Mouse (Mus musculus): ENCODE results near the gene Zfp846. TPM values are rescaled to one million over a fixed set of nuclear protein-coding genes. Genes with fewer than 3 reads are reported as not detected.

Gene Zfp846
- 16.5 and 21.6 TPM in 2 replicates for polyA plus RNA-seq (2014; fragmentation: Nextera tagmentation; extraction: Ambion mirVana)

- H3K27ac ChIP-seq (ENCODE audit: low read depth) = peak within 1 kb of the TSS; percentile 74
- H3K27me3 ChIP-seq (replicated peaks; ENCODE audit: control insufficient read depth, insufficient read depth, low read length) = peaks cover 14% of the 10 kb centered on the region
- H3K4me3 ChIP-seq (ENCODE audit: low read depth, low read length) = peak within 1 kb of the TSS; percentile 58
- peak within 1 kb of the TSS; percentile 54 for H3K4me2 ChIP-seq (ENCODE audit: low read length)
- H3K9ac ChIP-seq (ENCODE audit: low read length) = peak within 1 kb of the TSS; percentile 67
- no peaks in the 10 kb centered on the region for H3K4me1 ChIP-seq (replicated peaks; ENCODE audit: control insufficient read depth, insufficient read depth, low read length)
- 0% methylated on average over 30 of the region's 30 CpGs for WGBS
- H3K36me3 ChIP-seq (ENCODE audit: control insufficient read depth, insufficient read depth, low read length) = no peaks in the 10 kb centered on the region
- ATAC-seq (replicated peaks; ENCODE audit: low FRiP score, low TSS enrichment, low read depth) (peak; percentile 100), DNase-seq (ENCODE audit: low spot score) (peak; percentile 98)
- H3K9me3 ChIP-seq (ENCODE audit: control insufficient read depth, low read length) = no peaks in the 10 kb centered on the region
Measured at GRCm38 (mm10) chr9:20581175-20581634, at the start of gene Zfp846. Zfp846 (plus strand) TSS chr9:20581291.

- H3K4me1 ChIP-seq (replicated peaks; ENCODE audit: control insufficient read depth, insufficient read depth, low read length) = no peaks in the 10 kb centered on the region
- H3K27me3 ChIP-seq (replicated peaks; ENCODE audit: control insufficient read depth, insufficient read depth, low read length) = no peaks in the 10 kb centered on the region
- no peak overlapping the region for H3K4me2 ChIP-seq (ENCODE audit: low read length)
- no peak overlapping the region for H3K9ac ChIP-seq (ENCODE audit: low read length)
- no peak overlapping the region for H3K4me3 ChIP-seq (ENCODE audit: low read depth, low read length)
- DNase-seq (ENCODE audit: low spot score) (no peak), ATAC-seq (replicated peaks; ENCODE audit: low FRiP score, low TSS enrichment, low read depth) (no peak)
- 75% methylated on average over 8 of the region's 8 CpGs for WGBS
- no peaks in the 10 kb centered on the region for H3K9me3 ChIP-seq (ENCODE audit: control insufficient read depth, low read length)
- no peaks in the 10 kb centered on the region for H3K36me3 ChIP-seq (ENCODE audit: control insufficient read depth, insufficient read depth, low read length)
- H3K27ac ChIP-seq (ENCODE audit: low read depth) = no peak overlapping the region
Measured at GRCm38 (mm10) chr9:20534326-20534926, 46.7 kb upstream of the Zfp846 start.

- no peak overlapping the region for H3K4me2 ChIP-seq (ENCODE audit: low read length)
- no peaks in the 10 kb centered on the region for H3K4me1 ChIP-seq (replicated peaks; ENCODE audit: control insufficient read depth, insufficient read depth, low read length)
- no peak overlapping the region for H3K27ac ChIP-seq (ENCODE audit: low read depth)
- ATAC-seq (replicated peaks; ENCODE audit: low FRiP score, low TSS enrichment, low read depth) (no peak), DNase-seq (ENCODE audit: low spot score) (no peak)
- H3K4me3 ChIP-seq (ENCODE audit: low read depth, low read length) = no peak overlapping the region
- H3K9ac ChIP-seq (ENCODE audit: low read length) = no peak overlapping the region
- H3K27me3 ChIP-seq (replicated peaks; ENCODE audit: control insufficient read depth, insufficient read depth, low read length) = no peaks in the 10 kb centered on the region
- WGBS = 84% methylated on average over 2 of the region's 2 CpGs
- no peaks in the 10 kb centered on the region for H3K9me3 ChIP-seq (ENCODE audit: control insufficient read depth, low read length)
- no peaks in the 10 kb centered on the region for H3K36me3 ChIP-seq (ENCODE audit: control insufficient read depth, insufficient read depth, low read length)
Measured at GRCm38 (mm10) chr9:20536598-20536997, 44.5 kb upstream of the Zfp846 start.

- Histone ChIP-seq H3K4me3 (ENCODE audit: low read depth, low read length) (0 out of 2 replicates have a peak overlapping the region, but pooled peaks have one; percentile 44), H3K27me3 (replicated peaks; ENCODE audit: control insufficient read depth, insufficient read depth, low read length) (no peaks in the 10 kb centered on the region), H3K4me2 (ENCODE audit: low read length) (peak overlapping the region; percentile 88), H3K9ac (ENCODE audit: low read length) (no peak overlapping the region), H3K36me3 (ENCODE audit: control insufficient read depth, insufficient read depth, low read length) (no peaks in the 10 kb centered on the region), H3K27ac (ENCODE audit: low read depth) (no peak overlapping the region), H3K4me1 (replicated peaks; ENCODE audit: control insufficient read depth, insufficient read depth, low read length) (no peaks in the 10 kb centered on the region), H3K9me3 (ENCODE audit: control insufficient read depth, low read length) (no peaks in the 10 kb centered on the region)
- no peak for DNase-seq (ENCODE audit: low spot score)
- no peak for ATAC-seq (replicated peaks; ENCODE audit: low FRiP score, low TSS enrichment, low read depth)
- 27% methylated on average over 6 of the region's 6 CpGs for WGBS
Measured at GRCm38 (mm10) chr9:20543496-20543895, 37.6 kb upstream of the Zfp846 start.

- Histone ChIP-seq H3K36me3 (ENCODE audit: control insufficient read depth, insufficient read depth, low read length) (no peaks in the 10 kb centered on the region), H3K4me3 (ENCODE audit: low read depth, low read length) (peak overlapping the region; percentile 44), H3K9ac (ENCODE audit: low read length) (peak overlapping the region; percentile 56), H3K9me3 (ENCODE audit: control insufficient read depth, low read length) (no peaks in the 10 kb centered on the region), H3K4me2 (ENCODE audit: low read length) (peak overlapping the region; percentile 88), H3K27me3 (replicated peaks; ENCODE audit: control insufficient read depth, insufficient read depth, low read length) (no peaks in the 10 kb centered on the region), H3K4me1 (replicated peaks; ENCODE audit: control insufficient read depth, insufficient read depth, low read length) (no peaks in the 10 kb centered on the region), H3K27ac (ENCODE audit: low read depth) (peak overlapping the region; percentile 90)
- peak; percentile 94 for ATAC-seq (replicated peaks; ENCODE audit: low FRiP score, low TSS enrichment, low read depth)
- peak; percentile 97 for DNase-seq (ENCODE audit: low spot score)
- WGBS = 2% methylated on average over 43 of the region's 43 CpGs
Measured at GRCm38 (mm10) chr9:20544070-20544821, 36.8 kb upstream of the Zfp846 start.

- 18% methylated on average over 8 of the region's 8 CpGs for WGBS
- DNase-seq (ENCODE audit: low spot score) = peak; percentile 55
- peak overlapping the region; percentile 88 for H3K4me2 ChIP-seq (ENCODE audit: low read length)
Measured at GRCm38 (mm10) chr9:20545151-20545550, 35.9 kb upstream of the Zfp846 start.

GRCm38 (mm10) chr9:20551781-20552275, 29.3 kb upstream of the Zfp846 start:
- Histone ChIP-seq H3K27ac (ENCODE audit: low read depth) (no peak overlapping the region), H3K4me3 (ENCODE audit: low read depth, low read length) (no peak overlapping the region), H3K4me2 (ENCODE audit: low read length) (no peak overlapping the region), H3K36me3 (ENCODE audit: control insufficient read depth, insufficient read depth, low read length) (no peaks in the 10 kb centered on the region), H3K9ac (ENCODE audit: low read length) (no peak overlapping the region), H3K27me3 (replicated peaks; ENCODE audit: control insufficient read depth, insufficient read depth, low read length) (no peaks in the 10 kb centered on the region), H3K9me3 (ENCODE audit: control insufficient read depth, low read length) (no peaks in the 10 kb centered on the region), H3K4me1 (replicated peaks; ENCODE audit: control insufficient read depth, insufficient read depth, low read length) (no peaks in the 10 kb centered on the region)
- DNase-seq (ENCODE audit: low spot score) = no peak
- WGBS = 55% methylated on average over 5 of the region's 5 CpGs
- no peak for ATAC-seq (replicated peaks; ENCODE audit: low FRiP score, low TSS enrichment, low read depth)

More at GRCm38 (mm10) chr9:20545151-20545550, 35.9 kb upstream of the Zfp846 start:
- ATAC-seq (replicated peaks; ENCODE audit: low FRiP score, low TSS enrichment, low read depth) = no peak
- Histone ChIP-seq H3K27ac (ENCODE audit: low read depth) (peak overlapping the region; percentile 90), H3K36me3 (ENCODE audit: control insufficient read depth, insufficient read depth, low read length) (no peaks in the 10 kb centered on the region), H3K9me3 (ENCODE audit: control insufficient read depth, low read length) (no peaks in the 10 kb centered on the region), H3K9ac (ENCODE audit: low read length) (peak overlapping the region; percentile 56), H3K4me1 (replicated peaks; ENCODE audit: control insufficient read depth, insufficient read depth, low read length) (no peaks in the 10 kb centered on the region), H3K4me3 (ENCODE audit: low read depth, low read length) (peak overlapping the region; percentile 44), H3K27me3 (replicated peaks; ENCODE audit: control insufficient read depth, insufficient read depth, low read length) (no peaks in the 10 kb centered on the region)

- WGBS = 79% methylated on average over 1 of the region's 1 CpGs
- no peak overlapping the region for H3K9ac ChIP-seq (ENCODE audit: low read length)
- H3K27ac ChIP-seq (ENCODE audit: low read depth) = no peak overlapping the region
- H3K27me3 ChIP-seq (replicated peaks; ENCODE audit: control insufficient read depth, insufficient read depth, low read length) = no peaks in the 10 kb centered on the region
- ATAC-seq (replicated peaks; ENCODE audit: low FRiP score, low TSS enrichment, low read depth) (peak; percentile 37), DNase-seq (ENCODE audit: low spot score) (no peak)
- H3K4me2 ChIP-seq (ENCODE audit: low read length) = no peak overlapping the region
- no peaks in the 10 kb centered on the region for H3K4me1 ChIP-seq (replicated peaks; ENCODE audit: control insufficient read depth, insufficient read depth, low read length)
- H3K36me3 ChIP-seq (ENCODE audit: control insufficient read depth, insufficient read depth, low read length) = no peaks in the 10 kb centered on the region
- no peak overlapping the region for H3K4me3 ChIP-seq (ENCODE audit: low read depth, low read length)
- no peaks in the 10 kb centered on the region for H3K9me3 ChIP-seq (ENCODE audit: control insufficient read depth, low read length)
Measured at GRCm38 (mm10) chr9:20552698-20553097, 28.4 kb upstream of the Zfp846 start.

Data from intestine, embryonic 14.5 days (tissue).